Mouse (Mus musculus) lung, adult 2 months (tissue): ENCODE results near the gene Rxfp4.

ENCODE experiments used
- CTCF ChIP-seq: fragments of 200-500 bp; IDR thresholded peaks from 2 replicates; pipeline ENCODE4 v1.5.1; 2011; ENCODE audit warnings: mild to moderate bottlenecking, low read length, control low read depth; ENCODE audit not compliant: insufficient read depth
- POLR2A ChIP-seq: fragments of 200-500 bp; IDR thresholded peaks from 2 replicates; pipeline ENCODE4 v1.6.1; 2011; ENCODE audit warnings: low read depth, mild to moderate bottlenecking, control low read depth, low read length, borderline replicate concordance; ENCODE audit errors: extremely low read depth

- peak; percentile 69 for TF ChIP-seq POLR2A
- no peak for TF ChIP-seq CTCF
Measured at GRCm38 (mm10) chr3:88620992-88621536, 31.9 kb downstream of the Rxfp4 start.
